Mouse (Mus musculus): ENCODE measurements around the gene Mllt6. TPM values are rescaled to one million over a fixed set of nuclear protein-coding genes. Genes with fewer than 3 reads are reported as not detected.

Gene Mllt6
- polyA plus RNA-seq, 1 experiment from 2014 or later: 5.2 TPM

DNA sequence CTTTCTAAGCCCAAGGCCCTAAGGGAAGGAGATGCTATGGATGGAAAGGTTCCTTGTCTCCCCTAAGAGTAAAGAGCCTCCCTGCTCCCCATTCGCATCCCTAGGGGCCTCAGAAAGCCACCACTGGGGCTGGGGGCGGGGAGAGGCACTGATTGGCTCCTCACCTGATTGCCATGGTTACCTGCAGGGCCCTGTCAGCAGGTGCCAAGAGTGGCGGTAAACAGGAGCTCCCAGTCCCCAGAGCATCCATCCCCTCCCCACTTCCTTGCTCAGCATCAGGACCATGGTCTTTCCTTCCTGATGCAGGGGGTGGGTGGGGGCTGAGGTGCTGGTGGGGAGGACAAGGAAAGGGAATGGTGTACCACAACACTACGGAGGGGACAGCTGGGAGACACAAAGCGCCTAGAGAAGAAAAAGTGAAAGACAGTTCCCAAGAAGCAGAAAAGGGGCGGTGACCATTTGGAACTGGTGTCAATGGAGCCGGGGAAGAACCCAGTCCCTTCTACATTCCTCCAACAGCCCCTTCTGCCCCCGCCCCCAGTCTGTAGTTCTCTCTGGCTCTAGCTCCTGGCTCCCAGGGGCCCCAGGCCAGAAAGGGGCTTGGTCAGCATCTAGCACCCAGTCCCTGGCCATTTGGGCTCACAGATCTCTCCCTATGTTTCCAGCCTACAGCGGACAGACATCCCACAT, 32.6 kb downstream of the Mllt6 start:
- TF ChIP-seq CTCF (IDR thresholded peaks at IDR 0.05; ENCODE audit: low read depth): no peak
- peak overlapping the region; percentile 75 for H3K27ac ChIP-seq (ENCODE audit: low read depth)
- H3K27me3 ChIP-seq (ENCODE audit: insufficient read depth, low read length): no peaks in the 10 kb centered on the region
- WGBS: 53% methylated on average over 9 of the region's 9 CpGs
- H3K9ac ChIP-seq: peak overlapping the region; percentile 32
- H3K9me3 ChIP-seq (ENCODE audit: low read depth, low read length): no peaks in the 10 kb centered on the region
- peaks cover 24% of the 10 kb centered on the region for H3K4me1 ChIP-seq (ENCODE audit: insufficient read depth)
- peaks cover 33% of the 10 kb centered on the region for H3K36me3 ChIP-seq (ENCODE audit: insufficient read depth)
- no peak for DNase-seq
- peak overlapping the region; percentile 21 for H3K4me2 ChIP-seq
- H3K4me3 ChIP-seq (ENCODE audit: low read depth, low read length): no peak overlapping the region
- no peak for ATAC-seq (ENCODE audit: insufficient read depth)

DNA sequence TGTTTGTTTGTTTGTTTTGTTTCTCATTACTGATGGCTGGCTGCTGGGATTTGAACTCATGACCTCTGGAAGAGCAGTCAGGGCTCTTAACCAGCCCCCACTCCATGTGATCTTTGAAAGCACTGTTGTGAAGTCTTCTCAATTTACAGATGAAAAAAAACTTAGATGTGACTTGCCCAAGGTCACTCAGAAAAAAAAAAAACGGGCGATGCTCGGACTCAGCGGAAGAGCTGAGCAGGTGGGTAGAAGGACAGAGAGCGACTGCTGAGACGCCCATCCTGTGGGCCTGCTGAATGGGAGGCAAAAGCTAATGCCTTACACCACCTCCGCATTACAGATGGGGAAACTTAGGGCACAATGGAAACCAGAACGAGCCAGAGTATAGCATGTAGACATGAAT, 33.5 kb downstream of the Mllt6 start:
- Histone ChIP-seq H3K27ac (ENCODE audit: low read depth) (no peak overlapping the region), H3K4me2 (peak overlapping the region; percentile 84; the same call in 1 of the 2 replicates), H3K27me3 (ENCODE audit: insufficient read depth, low read length) (no peaks in the 10 kb centered on the region), H3K36me3 (ENCODE audit: insufficient read depth) (peaks cover 25% of the 10 kb centered on the region), H3K9ac (no peak overlapping the region), H3K4me1 (ENCODE audit: insufficient read depth) (peaks cover 29% of the 10 kb centered on the region), H3K4me3 (ENCODE audit: low read depth, low read length) (no peak overlapping the region), H3K9me3 (ENCODE audit: low read depth, low read length) (no peaks in the 10 kb centered on the region)
- ATAC-seq (ENCODE audit: insufficient read depth): no peak
- no peak for DNase-seq
- 72% methylated on average over 8 of the region's 8 CpGs for WGBS
- TF ChIP-seq CTCF (IDR thresholded peaks at IDR 0.05; ENCODE audit: low read depth): no peak

GRCm38 (mm10) chr11:97697199-97697890, 34.1 kb downstream of the Mllt6 start:
- DNase-seq (peak; percentile 24), ATAC-seq (ENCODE audit: insufficient read depth) (no peak)
- H3K9ac ChIP-seq: peak overlapping the region; percentile 95
- H3K36me3 ChIP-seq (ENCODE audit: insufficient read depth): peaks cover 18% of the 10 kb centered on the region
- peak overlapping the region; percentile 99; the same call in 1 of the 2 replicates for H3K27ac ChIP-seq (ENCODE audit: low read depth)
- H3K4me2 ChIP-seq: peak overlapping the region; percentile 84
- 44% methylated on average over 11 of the region's 11 CpGs for WGBS
- peaks cover 31% of the 10 kb centered on the region for H3K4me1 ChIP-seq (ENCODE audit: insufficient read depth)
- no peak for TF ChIP-seq CTCF (IDR thresholded peaks at IDR 0.05; ENCODE audit: low read depth)
- no peaks in the 10 kb centered on the region for H3K9me3 ChIP-seq (ENCODE audit: low read depth, low read length)
- no peaks in the 10 kb centered on the region for H3K27me3 ChIP-seq (ENCODE audit: insufficient read depth, low read length)
- H3K4me3 ChIP-seq (ENCODE audit: low read depth, low read length): peak overlapping the region; percentile 93

GRCm38 (mm10) chr11:97697891-97698529, 34.8 kb downstream of the Mllt6 start:
- DNase-seq: peak; percentile 62
- Histone ChIP-seq H3K4me1 (ENCODE audit: insufficient read depth) (peaks cover 31% of the 10 kb centered on the region), H3K27ac (ENCODE audit: low read depth) (peak overlapping the region; percentile 99), H3K27me3 (ENCODE audit: insufficient read depth, low read length) (no peaks in the 10 kb centered on the region), H3K4me3 (ENCODE audit: low read depth, low read length) (peak overlapping the region; percentile 93), H3K36me3 (ENCODE audit: insufficient read depth) (peaks cover 11% of the 10 kb centered on the region; the same call in 1 of the 2 replicates), H3K9ac (peak overlapping the region; percentile 95), H3K9me3 (ENCODE audit: low read depth, low read length) (no peaks in the 10 kb centered on the region), H3K4me2 (peak overlapping the region; percentile 84)
- no peak for TF ChIP-seq CTCF (IDR thresholded peaks at IDR 0.05; ENCODE audit: low read depth)
- ATAC-seq (ENCODE audit: insufficient read depth): no peak
- 2% methylated on average over 14 of the region's 14 CpGs for WGBS

GRCm38 (mm10) chr11:97698741-97699611, 35.8 kb downstream of the Mllt6 start:
- DNase-seq (peak; percentile 79), ATAC-seq (ENCODE audit: insufficient read depth) (no peak)
- peak overlapping the region; percentile 99 for H3K27ac ChIP-seq (ENCODE audit: low read depth)
- H3K27me3 ChIP-seq (ENCODE audit: insufficient read depth, low read length): no peaks in the 10 kb centered on the region
- H3K36me3 ChIP-seq (ENCODE audit: insufficient read depth): peaks cover 4% of the 10 kb centered on the region; the same call in 1 of the 2 replicates
- peaks cover 32% of the 10 kb centered on the region for H3K4me1 ChIP-seq (ENCODE audit: insufficient read depth)
- H3K9me3 ChIP-seq (ENCODE audit: low read depth, low read length): no peaks in the 10 kb centered on the region
- TF ChIP-seq CTCF (IDR thresholded peaks at IDR 0.05; ENCODE audit: low read depth): peak; percentile 61
- H3K4me3 ChIP-seq (ENCODE audit: low read depth, low read length): peak overlapping the region; percentile 93
- peak overlapping the region; percentile 84 for H3K4me2 ChIP-seq
- WGBS: under 1% methylated on average over 63 of the region's 63 CpGs
- H3K9ac ChIP-seq: peak overlapping the region; percentile 95

DNA sequence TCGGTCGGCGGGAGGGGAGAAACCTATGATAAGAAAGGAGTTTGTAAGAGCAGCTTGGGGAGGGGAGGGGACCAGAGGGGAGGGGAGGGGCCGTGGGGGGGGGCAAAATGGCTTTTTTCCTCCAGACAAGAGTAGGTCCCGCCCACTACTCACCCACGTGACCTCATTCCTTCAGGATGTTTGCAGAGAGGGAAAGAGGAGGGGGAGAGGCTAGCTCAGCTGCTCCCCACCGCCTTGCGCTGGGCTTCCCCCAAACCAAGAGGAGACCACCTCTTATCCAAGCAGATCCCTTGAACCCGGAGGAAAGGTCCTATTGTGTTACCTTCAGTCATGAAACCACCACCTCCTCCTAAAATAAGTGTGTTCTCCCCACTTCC, 36.4 kb downstream of the Mllt6 start:
- Histone ChIP-seq H3K4me2 (peak overlapping the region; percentile 84), H3K9me3 (ENCODE audit: low read depth, low read length) (no peaks in the 10 kb centered on the region), H3K4me3 (ENCODE audit: low read depth, low read length) (peak overlapping the region; percentile 93), H3K9ac (peak overlapping the region; percentile 95), H3K4me1 (ENCODE audit: insufficient read depth) (peaks cover 33% of the 10 kb centered on the region), H3K27me3 (ENCODE audit: insufficient read depth, low read length) (no peaks in the 10 kb centered on the region), H3K36me3 (ENCODE audit: insufficient read depth) (peaks cover 7% of the 10 kb centered on the region; the same call in 1 of the 2 replicates), H3K27ac (ENCODE audit: low read depth) (peak overlapping the region; percentile 99)
- DNase-seq (peak; percentile 97), ATAC-seq (ENCODE audit: insufficient read depth) (peak; percentile 29)
- WGBS: 0% methylated on average over 9 of the region's 9 CpGs
- no peak for TF ChIP-seq CTCF (IDR thresholded peaks at IDR 0.05; ENCODE audit: low read depth)
